Mouse (Mus musculus) heart, embryonic 11.5 days (tissue): ENCODE measurements around the gene Kif9. TPM values are rescaled to one million over a fixed set of nuclear protein-coding genes. Genes with fewer than 3 reads are reported as not detected.

ENCODE experiments used
- ATAC-seq: fragments of 200-750 bp; cut with Nextera tagmentation; replicated peaks from 2 replicates; pipeline ENCODE4 v1.8.0; 2017; ENCODE audit warnings: moderate library complexity; ENCODE audit not compliant: insufficient number of reproducible peaks, low FRiP score, low TSS enrichment
- H3K27ac ChIP-seq: fragments of 300-500 bp; sonication (generic); 2 replicates; pipeline ENCODE4 v1.5.1; 2014; ENCODE audit warnings: mild to moderate bottlenecking, low read depth, low read length
- H3K27me3 ChIP-seq: fragments of 300-500 bp; sonication (generic); 2 replicates; pipeline ENCODE4 v1.6.1; 2014; ENCODE audit warnings: mild to moderate bottlenecking, low read length, mixed read lengths; ENCODE audit not compliant: control insufficient read depth, insufficient read depth
- H3K36me3 ChIP-seq: fragments of 300-500 bp; sonication (generic); 2 replicates; pipeline ENCODE4 v1.6.1; 2014; ENCODE audit warnings: mild to moderate bottlenecking, low read length, moderate library complexity, mixed read lengths; ENCODE audit not compliant: control insufficient read depth, insufficient read depth
- H3K4me1 ChIP-seq: fragments of 300-500 bp; sonication (generic); 2 replicates; pipeline ENCODE4 v1.6.1; 2014; ENCODE audit warnings: low read length; ENCODE audit not compliant: control insufficient read depth, insufficient read depth
- H3K4me2 ChIP-seq: fragments of 300-500 bp; sonication (generic); 2 replicates; pipeline ENCODE4 v1.6.1; 2014; ENCODE audit warnings: mild to moderate bottlenecking, moderate library complexity
- H3K4me3 ChIP-seq: fragments of 300-500 bp; sonication (generic); 2 replicates; pipeline ENCODE4 v1.5.1; 2014; ENCODE audit warnings: low read depth, low read length
- H3K9ac ChIP-seq: fragments of 300-500 bp; sonication (generic); 2 replicates; pipeline ENCODE4 v1.6.1; 2014; ENCODE audit warnings: mild to moderate bottlenecking, low read depth, low read length, moderate library complexity
- H3K9me3 ChIP-seq: fragments of 300-500 bp; sonication (generic); replicated peaks from 2 replicates; pipeline ENCODE4 v1.6.1; 2016; ENCODE audit warnings: low read length; ENCODE audit not compliant: control insufficient read depth
- WGBS: fragments of 180-500 bp; shearing (Covaris S2); extraction: QIAGEN DNeasy Blood & Tissue Kit; methylation state at CpG from one replicate; pipeline ENCODE4 v1.1.7; 2014; ENCODE audit not compliant: insufficient replicate concordance; 5-methylcytosine and 5-hydroxymethylcytosine counted together
- polyA plus RNA-seq: library from polyadenylated mRNA; unstranded; fragments of >200 nt; fragmentation: Nextera tagmentation; extraction: Ambion mirVana; gene quantifications from 2 replicates; pipeline ENCODE4 v1.2.1, GENCODE M21; 2014

The Kif9 gene
- polyA plus RNA-seq, 1 experiment from 2014 or later = 0.27 TPM

DNA sequence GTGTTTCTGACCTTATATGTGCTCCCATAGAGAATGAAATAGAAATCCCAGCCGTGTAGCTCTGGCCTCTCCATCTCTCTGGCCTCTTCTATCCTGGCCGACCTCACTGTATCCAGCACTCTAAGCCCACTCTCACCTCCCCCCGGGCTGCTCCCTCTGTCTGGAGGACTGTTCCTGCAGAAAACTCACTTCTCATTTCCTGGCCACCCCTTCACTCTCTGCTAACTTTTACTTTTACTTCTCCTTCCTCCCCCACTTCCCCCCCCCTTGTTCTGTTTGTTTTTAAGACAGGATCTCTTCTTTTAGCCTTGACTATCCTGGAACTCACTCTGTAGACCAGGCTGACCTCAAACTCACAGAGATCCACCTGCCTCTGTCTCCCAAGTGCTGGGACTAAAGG lies 24.2 kb upstream of the Kif9 start:
- no peak for ATAC-seq
- 74% methylated on average over 3 of the region's 3 CpGs for WGBS
- Histone ChIP-seq H3K9ac (no peak overlapping the region), H3K27ac (no peak overlapping the region), H3K9me3 (no peaks in the 10 kb centered on the region), H3K4me2 (no peak overlapping the region), H3K27me3 (no peaks in the 10 kb centered on the region), H3K4me3 (no peak overlapping the region), H3K4me1 (no peaks in the 10 kb centered on the region), H3K36me3 (no peaks in the 10 kb centered on the region)

DNA sequence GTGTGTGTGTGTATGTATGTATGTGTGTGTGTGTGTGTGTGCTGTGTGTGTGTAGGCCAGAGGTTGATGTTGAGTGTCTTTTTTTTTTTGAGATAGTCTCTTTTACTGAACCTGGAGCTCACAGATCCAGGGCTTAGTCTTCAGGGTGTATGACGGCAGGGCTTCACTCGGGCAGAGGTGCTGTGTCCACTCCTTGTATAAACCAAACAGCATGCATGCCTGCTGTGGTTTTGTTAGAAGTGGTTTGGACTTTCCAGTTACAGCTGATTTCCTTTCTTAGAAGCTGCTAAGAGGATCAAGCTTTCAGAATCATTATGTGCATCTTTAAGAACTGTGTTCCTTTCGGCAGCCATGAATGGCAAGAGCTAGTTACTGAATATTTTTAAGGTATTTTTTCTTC lies 18.8 kb upstream of the Kif9 start:
- Histone ChIP-seq H3K27me3 (no peaks in the 10 kb centered on the region), H3K4me1 (peaks cover 9% of the 10 kb centered on the region), H3K9ac (no peak overlapping the region), H3K36me3 (no peaks in the 10 kb centered on the region), H3K4me2 (no peak overlapping the region), H3K27ac (no peak overlapping the region), H3K9me3 (no peaks in the 10 kb centered on the region), H3K4me3 (no peak overlapping the region)
- no peak for ATAC-seq
- 77% methylated on average over 3 of the region's 3 CpGs for WGBS

DNA sequence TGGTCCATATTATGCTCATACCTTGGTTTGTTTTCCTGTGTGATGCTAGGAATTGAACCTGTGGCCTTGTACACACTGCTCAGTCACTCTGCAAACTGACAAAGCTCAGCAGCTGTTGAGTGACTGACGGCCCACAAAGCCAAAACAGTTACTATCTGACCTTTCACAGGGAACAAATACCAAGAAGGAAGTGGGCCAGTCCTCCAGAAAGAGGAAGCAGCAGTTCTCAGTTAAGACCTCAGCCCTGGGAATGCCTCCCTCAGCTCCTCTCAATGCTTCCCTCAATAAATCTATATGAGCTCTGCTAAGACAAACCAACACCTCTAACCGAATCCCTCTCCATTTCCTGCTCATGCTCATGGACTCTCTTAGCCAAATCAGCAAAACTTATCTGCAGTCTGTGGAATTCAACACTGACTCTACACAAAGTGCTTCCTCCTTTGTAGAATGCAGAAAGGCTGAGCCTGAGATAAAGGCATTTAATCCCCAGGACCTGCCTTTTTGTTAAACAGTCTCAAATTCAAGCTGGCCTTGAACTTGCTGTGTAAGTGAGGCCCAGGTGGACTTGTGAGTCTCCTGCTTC lies 17.5 kb upstream of the Kif9 start:
- H3K36me3 ChIP-seq = no peaks in the 10 kb centered on the region
- 21% methylated on average over 2 of the region's 2 CpGs for WGBS
- H3K9ac ChIP-seq = peak overlapping the region; percentile 22; the same call in 1 of the 2 replicates
- peaks cover 9% of the 10 kb centered on the region for H3K4me1 ChIP-seq
- H3K4me3 ChIP-seq = no peak overlapping the region
- H3K4me2 ChIP-seq = no peak overlapping the region
- no peaks in the 10 kb centered on the region for H3K9me3 ChIP-seq
- peak overlapping the region; percentile 57 for H3K27ac ChIP-seq
- no peaks in the 10 kb centered on the region for H3K27me3 ChIP-seq
- ATAC-seq = no peak

DNA sequence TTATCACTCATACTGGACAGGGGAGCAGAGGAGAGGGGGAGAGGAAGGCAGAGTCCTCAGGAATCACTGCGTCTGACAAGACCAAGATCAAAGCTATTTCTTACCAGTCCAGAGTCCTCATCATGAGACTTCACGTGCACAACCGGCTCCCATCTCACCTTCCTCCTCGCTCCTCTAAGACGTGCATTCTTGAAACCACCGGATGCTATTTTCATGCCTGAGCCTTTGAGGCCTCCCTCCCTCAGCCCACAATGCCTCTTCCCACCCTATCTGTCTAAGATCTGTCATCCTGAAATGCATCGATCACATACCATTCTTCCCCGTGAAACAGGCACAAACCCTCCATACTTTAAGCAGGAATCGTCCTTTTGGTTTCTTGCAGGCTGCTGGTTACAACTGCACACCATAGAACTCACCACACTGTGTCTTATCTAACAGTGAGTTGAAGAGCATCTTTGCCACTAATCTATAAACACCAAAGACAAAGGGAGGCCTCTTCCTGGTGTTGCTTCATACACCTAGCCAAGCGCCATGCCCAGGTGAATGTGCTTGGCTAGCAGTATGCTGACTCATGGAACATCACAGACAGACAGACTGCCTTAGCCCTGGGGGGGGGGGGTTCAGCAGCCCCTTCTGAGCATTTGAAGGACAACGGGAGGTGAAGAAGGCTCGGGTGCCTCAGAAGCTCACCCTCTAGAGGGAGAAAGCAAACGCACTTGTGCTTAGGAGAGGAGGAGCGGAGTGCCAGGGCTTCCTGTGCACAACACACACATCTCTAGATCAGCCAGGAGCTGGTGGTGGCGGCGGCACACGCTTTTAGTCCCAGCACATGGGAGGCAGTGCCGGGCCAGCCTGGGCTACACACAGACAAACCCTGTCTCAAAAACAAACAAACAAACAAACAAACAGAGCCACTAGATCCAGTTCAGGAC lies 15.6 kb upstream of the Kif9 start:
- Histone ChIP-seq H3K4me2 (no peak overlapping the region), H3K9me3 (no peaks in the 10 kb centered on the region), H3K4me1 (peaks cover 9% of the 10 kb centered on the region), H3K9ac (no peak overlapping the region), H3K27ac (no peak overlapping the region), H3K36me3 (no peaks in the 10 kb centered on the region), H3K27me3 (no peaks in the 10 kb centered on the region), H3K4me3 (no peak overlapping the region)
- ATAC-seq = no peak
- whole genome bisulfite sequencing = 74% methylated on average over 18 of the region's 18 CpGs

DNA sequence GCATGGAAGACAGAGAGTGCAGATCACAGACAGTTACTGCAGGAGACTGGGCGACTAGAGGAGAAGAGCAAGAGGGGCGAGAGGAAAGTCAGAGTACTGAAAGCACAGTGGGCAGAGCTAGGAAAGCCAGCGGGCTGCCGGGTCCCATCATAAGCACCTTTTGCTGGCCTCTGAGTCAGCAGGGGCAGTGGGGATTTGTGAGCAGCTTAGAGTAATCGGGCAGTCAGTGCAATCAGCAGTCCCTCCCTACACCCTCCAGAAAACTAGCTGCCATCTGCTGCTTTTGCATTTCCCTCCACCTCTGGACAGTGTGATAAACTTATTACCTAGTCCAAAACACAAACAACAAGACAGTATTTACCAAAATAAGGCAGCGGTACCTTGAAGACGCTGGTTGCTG lies 14.4 kb upstream of the Kif9 start:
- Histone ChIP-seq H3K4me1 (peaks cover 9% of the 10 kb centered on the region), H3K4me3 (no peak overlapping the region), H3K9ac (no peak overlapping the region), H3K36me3 (no peaks in the 10 kb centered on the region), H3K27ac (no peak overlapping the region), H3K9me3 (no peaks in the 10 kb centered on the region), H3K4me2 (no peak overlapping the region), H3K27me3 (no peaks in the 10 kb centered on the region)
- ATAC-seq = no peak
- WGBS = 66% methylated on average over 7 of the region's 7 CpGs

DNA sequence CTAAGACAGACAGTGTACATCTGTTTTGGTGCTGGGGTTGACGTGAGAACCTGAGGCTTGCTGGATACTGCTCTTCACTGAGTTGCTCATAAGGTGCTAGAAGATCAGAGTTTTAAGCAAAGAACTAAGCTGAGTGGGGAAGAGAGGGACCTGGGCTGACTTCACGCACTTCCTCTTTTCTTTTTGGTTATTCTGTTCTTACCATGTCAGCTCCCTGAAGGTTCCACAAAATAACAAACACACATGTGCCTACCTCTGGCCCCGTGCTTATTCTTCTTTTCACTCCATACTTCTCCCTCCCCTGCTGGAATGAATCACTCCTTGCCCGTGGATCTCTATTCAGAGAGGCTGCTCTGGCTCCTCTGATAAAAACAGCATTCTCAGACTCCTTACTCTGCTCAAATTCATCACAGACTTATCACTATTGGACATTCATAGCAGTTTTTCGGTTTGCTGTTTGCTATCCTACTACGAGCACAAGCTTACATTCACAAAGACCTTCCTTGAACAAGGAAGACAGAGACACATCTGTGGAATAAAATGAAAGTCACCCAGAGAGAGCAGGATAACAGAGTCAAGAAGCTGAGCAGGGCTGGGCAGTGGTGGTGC lies 12.7 kb upstream of the Kif9 start:
- no peak overlapping the region for H3K4me3 ChIP-seq
- peaks cover 3% of the 10 kb centered on the region; the same call in 1 of the 2 replicates for H3K36me3 ChIP-seq
- no peak for ATAC-seq
- H3K27ac ChIP-seq = no peak overlapping the region
- 85% methylated on average over 6 of the region's 6 CpGs for WGBS
- no peaks in the 10 kb centered on the region for H3K27me3 ChIP-seq
- H3K9me3 ChIP-seq = no peaks in the 10 kb centered on the region
- no peak overlapping the region for H3K4me2 ChIP-seq
- H3K4me1 ChIP-seq = peaks cover 4% of the 10 kb centered on the region
- no peak overlapping the region for H3K9ac ChIP-seq

DNA sequence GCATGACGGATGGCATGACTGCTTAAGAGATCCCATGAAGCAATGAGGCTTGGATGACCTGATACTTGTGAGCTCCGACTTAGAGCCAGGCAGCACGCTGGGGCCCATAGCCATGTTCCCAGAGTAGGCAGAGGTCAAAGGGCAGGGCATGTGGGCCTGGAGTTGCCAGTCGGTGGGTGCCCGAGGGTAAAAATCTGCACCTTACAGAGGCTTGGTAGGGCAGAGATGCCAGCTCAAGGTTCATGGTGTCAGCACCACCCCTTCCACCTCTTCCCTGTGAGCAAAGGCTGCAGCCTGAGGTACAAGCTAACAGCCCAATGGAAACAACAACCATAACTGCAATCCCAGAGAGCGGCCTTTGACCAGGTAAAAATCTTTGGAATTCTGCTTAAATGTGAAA lies 11.4 kb upstream of the Kif9 start:
- ATAC-seq = no peak

DNA sequence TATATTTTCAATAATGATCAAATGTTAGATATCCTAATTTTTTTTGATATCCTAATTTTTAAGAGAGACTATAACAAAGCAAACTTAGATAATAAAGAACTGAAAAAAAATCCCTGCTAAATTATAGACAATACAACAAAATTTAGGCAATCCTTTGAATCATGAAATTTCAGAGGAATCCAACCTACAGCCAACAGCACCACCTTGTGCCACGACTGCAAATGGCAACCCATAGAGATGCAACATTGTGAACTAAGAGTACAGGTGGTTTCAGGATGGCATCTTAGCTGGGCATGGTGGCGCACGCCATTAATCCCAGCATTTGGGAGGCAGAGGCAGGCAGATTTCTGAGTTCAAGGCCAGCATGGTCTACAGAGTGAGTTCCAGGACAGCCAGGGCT lies 10.6 kb upstream of the Kif9 start:
- Histone ChIP-seq H3K36me3 (peaks cover 3% of the 10 kb centered on the region; the same call in 1 of the 2 replicates), H3K27me3 (no peaks in the 10 kb centered on the region), H3K4me2 (no peak overlapping the region), H3K4me1 (no peaks in the 10 kb centered on the region), H3K9me3 (no peaks in the 10 kb centered on the region), H3K9ac (no peak overlapping the region), H3K27ac (no peak overlapping the region), H3K4me3 (no peak overlapping the region)
- WGBS = 80% methylated on average over 3 of the region's 3 CpGs
- ATAC-seq = no peak

More for the DNA sequence above, 11.4 kb upstream of the Kif9 start:
- Histone ChIP-seq H3K27me3 (no peaks in the 10 kb centered on the region), H3K9me3 (no peaks in the 10 kb centered on the region), H3K36me3 (peaks cover 3% of the 10 kb centered on the region; the same call in 1 of the 2 replicates), H3K4me2 (no peak overlapping the region), H3K4me1 (no peaks in the 10 kb centered on the region), H3K9ac (no peak overlapping the region), H3K27ac (no peak overlapping the region), H3K4me3 (no peak overlapping the region)
- WGBS = 88% methylated on average over 6 of the region's 6 CpGs
